Mouse (Mus musculus): ENCODE results near the gene Tspan1.

- TF ChIP-seq MYOG (IDR thresholded peaks at IDR 0.05; ENCODE audit: control insufficient read depth in 1 of 3, insufficient read depth in 1 of 3, insufficient read length in 2 of 3, low read depth in 2 of 3) = no peak
- no peak for TF ChIP-seq POLR2A (IDR thresholded peaks at IDR 0.05; ENCODE audit: insufficient read length, low read depth)
- no peak for TF ChIP-seq MYOD1 (IDR thresholded peaks at IDR 0.05; ENCODE audit: control insufficient read depth in 1 of 3, insufficient read length in 2 of 3, low read depth in 2 of 3)
- TF ChIP-seq MAX (IDR thresholded peaks at IDR 0.05; ENCODE audit: low read depth) = no peak
- no peak for TF ChIP-seq TCF12 (IDR thresholded peaks at IDR 0.05; ENCODE audit: insufficient read depth, poor library complexity, severe bottlenecking)
- no peak for TF ChIP-seq USF1 (IDR thresholded peaks at IDR 0.05; ENCODE audit: low read depth)
- TF ChIP-seq TCF3 (IDR thresholded peaks at IDR 0.05; ENCODE audit: insufficient read length, low read depth) = no peak
- TF ChIP-seq POLR2AphosphoS2 (IDR thresholded peaks at IDR 0.05; ENCODE audit: insufficient read length, low read depth) = no peak
Measured at GRCm38 (mm10) chr4:116150862-116151221, 16.6 kb downstream of the Tspan1 start.

Measured in myocyte (in vitro differentiated cells).